Mouse (Mus musculus): ENCODE results near the gene Rnf6. TPM values are rescaled to one million over a fixed set of nuclear protein-coding genes. Genes with fewer than 3 reads are reported as not detected.

Rnf6 gene
- polyA plus RNA-seq, 1 experiment from 2014 or later: 32.5 TPM

Other genes starting within 250 kb of the Rnf6 start
- gene Cyp3a25, start 211.9 kb downstream of the Rnf6 start, polyA plus RNA-seq (2018): not detected in 3 replicates
- gene Cyp3a59, start 142.3 kb downstream of the Rnf6 start, polyA plus RNA-seq (2018): not detected in 3 replicates
- gene Gm5565, start 61.0 kb downstream of the Rnf6 start, polyA plus RNA-seq (2018): not detected in 3 replicates
- gene Gm6309, start 50.8 kb downstream of the Rnf6 start, polyA plus RNA-seq (2018): not detected in 3 replicates
- 0.22 TPM in 1 of 3 replicates, not detected in the others for gene 1700001J03Rik, start 36.3 kb downstream of the Rnf6 start, polyA plus RNA-seq (2018)
- gene Cdk8, start 9.7 kb upstream of the Rnf6 start, polyA plus RNA-seq (2018): 17.2 to 24.0 TPM (median 17.3 TPM) in 3 replicates
- gene Wasf3, start 163.4 kb upstream of the Rnf6 start, polyA plus RNA-seq (2018): not detected in 3 replicates

All from macrophage (primary cell).